Mouse (Mus musculus) Muller cell, postnatal 12 days (primary cell): Measurements from ENCODE around the gene Caap1.

Experiments
- DNase-seq: peaks from one replicate; pipeline ENCODE4 v3.0.0-alpha.2; 2015; ENCODE audit errors: inconsistent ontology term

Caap1 gene

GRCm38 (mm10) chr4:94515366-94515765, 41.2 kb downstream of the Caap1 start:
- peak; percentile 67 for DNase-seq

GRCm38 (mm10) chr4:94476749-94477399, 79.7 kb downstream of the Caap1 start:
- DNase-seq = no peak

GRCm38 (mm10) chr4:94473286-94473685, 83.3 kb downstream of the Caap1 start:
- DNase-seq = no peak

GRCm38 (mm10) chr4:94459424-94459823, 97.2 kb downstream of the Caap1 start:
- DNase-seq = no peak

- no peak for DNase-seq
Measured at GRCm38 (mm10) chr4:94454857-94455256, 101.7 kb downstream of the Caap1 start.
